Mouse (Mus musculus): ENCODE results near the gene Ss18l1. TPM values are rescaled to one million over a fixed set of nuclear protein-coding genes. Genes with fewer than 3 reads are reported as not detected.

Gene Ss18l1
- polyA plus RNA-seq, 1 experiment from 2014 or later, result 6.5 TPM

DNA sequence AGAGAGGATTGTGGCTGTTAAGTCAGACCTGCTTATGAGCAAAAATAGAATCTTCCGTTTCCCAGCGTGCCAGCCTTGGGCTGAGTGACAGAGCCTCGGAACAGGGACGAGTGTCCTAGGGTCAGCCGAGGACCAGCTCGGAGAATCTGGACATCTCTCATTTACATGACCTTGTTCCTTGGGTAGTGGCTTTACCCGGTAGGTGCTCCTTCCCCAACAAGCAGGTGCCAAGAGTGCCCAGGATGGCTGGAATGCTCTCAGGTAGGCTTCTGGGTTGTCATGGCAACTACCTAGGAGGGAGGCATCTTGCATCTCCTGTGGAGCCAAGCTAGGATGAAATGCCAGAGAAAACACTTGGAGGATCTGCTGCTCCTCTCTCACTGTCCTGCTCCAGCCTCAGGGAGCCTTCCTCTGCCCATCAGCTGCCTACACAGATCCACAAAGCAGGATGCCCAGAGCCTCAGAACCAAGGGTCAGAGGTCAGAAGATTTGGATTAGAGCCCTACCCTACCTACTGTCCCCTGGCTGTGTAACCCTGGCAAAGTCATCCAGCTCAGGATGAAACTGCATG is 22.1 kb upstream of the Ss18l1 start:
- H3K4me3 ChIP-seq, result no peak overlapping the region
- no peak overlapping the region for H3K27ac ChIP-seq
- peaks cover 46% of the 10 kb centered on the region for H3K27me3 ChIP-seq
- H3K4me1 ChIP-seq, result peaks cover 34% of the 10 kb centered on the region
- ATAC-seq (ENCODE audit: low FRiP score, low read depth), result no peak
- WGBS, result 77% methylated on average over 7 of the region's 7 CpGs
- H3K9ac ChIP-seq, result no peak overlapping the region
- H3K36me3 ChIP-seq, result no peaks in the 10 kb centered on the region
- H3K4me2 ChIP-seq (replicated peaks), result no peak overlapping the region
- H3K9me3 ChIP-seq, result no peaks in the 10 kb centered on the region

DNA sequence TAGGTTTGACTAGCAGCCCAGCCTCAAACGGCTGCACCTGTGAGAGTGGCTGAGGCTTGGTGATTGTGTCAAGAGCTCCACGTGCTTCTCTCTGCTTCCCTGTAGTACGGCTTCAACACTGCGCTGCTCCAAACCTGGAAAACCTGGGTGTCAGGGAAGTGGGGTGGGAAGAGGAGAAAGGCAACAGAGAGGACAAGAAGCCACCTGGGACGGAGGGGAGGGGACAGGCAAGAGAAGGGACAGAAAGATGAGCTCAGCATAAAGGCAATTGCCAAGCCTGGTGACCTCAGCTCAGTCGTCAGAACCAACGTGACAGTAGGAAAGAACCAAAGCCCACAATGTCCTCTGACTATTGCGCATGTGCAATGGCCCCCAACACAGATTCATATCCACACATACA is 21.4 kb upstream of the Ss18l1 start:
- H3K9me3 ChIP-seq, result no peaks in the 10 kb centered on the region
- no peak overlapping the region for H3K9ac ChIP-seq
- H3K27me3 ChIP-seq, result peaks cover 46% of the 10 kb centered on the region
- no peak overlapping the region for H3K27ac ChIP-seq
- ATAC-seq (ENCODE audit: low FRiP score, low read depth), result no peak
- H3K4me2 ChIP-seq (replicated peaks), result no peak overlapping the region
- H3K36me3 ChIP-seq, result no peaks in the 10 kb centered on the region
- 73% methylated on average over 8 of the region's 8 CpGs for WGBS
- H3K4me1 ChIP-seq, result peaks cover 36% of the 10 kb centered on the region
- no peak overlapping the region for H3K4me3 ChIP-seq

DNA sequence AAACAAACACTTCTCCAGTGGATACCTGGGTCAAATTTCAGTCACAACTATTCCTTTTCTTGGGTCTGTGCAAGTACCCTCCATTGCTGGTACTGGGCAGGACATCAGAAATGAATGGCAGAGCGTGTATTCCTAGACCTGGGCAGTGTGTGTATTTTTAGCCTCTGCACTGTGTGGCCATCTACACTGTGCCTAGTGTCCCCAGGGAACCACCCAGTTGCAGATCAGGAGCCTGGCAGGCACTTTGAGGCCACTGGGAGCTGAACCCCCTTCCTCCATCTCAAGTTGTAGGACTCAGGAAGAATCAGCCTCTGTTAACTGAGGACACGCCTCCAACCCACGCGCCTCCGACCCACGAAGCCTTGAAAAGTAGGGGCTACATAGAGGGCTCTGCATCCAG is 19.6 kb upstream of the Ss18l1 start:
- Histone ChIP-seq H3K4me1 (peaks cover 41% of the 10 kb centered on the region), H3K27me3 (peaks cover 46% of the 10 kb centered on the region), H3K27ac (no peak overlapping the region), H3K9me3 (no peaks in the 10 kb centered on the region), H3K4me3 (no peak overlapping the region), H3K36me3 (peaks cover 4% of the 10 kb centered on the region), H3K4me2 (replicated peaks) (no peak overlapping the region), H3K9ac (no peak overlapping the region)
- 55% methylated on average over 6 of the region's 6 CpGs for WGBS
- ATAC-seq (ENCODE audit: low FRiP score, low read depth), result no peak

DNA sequence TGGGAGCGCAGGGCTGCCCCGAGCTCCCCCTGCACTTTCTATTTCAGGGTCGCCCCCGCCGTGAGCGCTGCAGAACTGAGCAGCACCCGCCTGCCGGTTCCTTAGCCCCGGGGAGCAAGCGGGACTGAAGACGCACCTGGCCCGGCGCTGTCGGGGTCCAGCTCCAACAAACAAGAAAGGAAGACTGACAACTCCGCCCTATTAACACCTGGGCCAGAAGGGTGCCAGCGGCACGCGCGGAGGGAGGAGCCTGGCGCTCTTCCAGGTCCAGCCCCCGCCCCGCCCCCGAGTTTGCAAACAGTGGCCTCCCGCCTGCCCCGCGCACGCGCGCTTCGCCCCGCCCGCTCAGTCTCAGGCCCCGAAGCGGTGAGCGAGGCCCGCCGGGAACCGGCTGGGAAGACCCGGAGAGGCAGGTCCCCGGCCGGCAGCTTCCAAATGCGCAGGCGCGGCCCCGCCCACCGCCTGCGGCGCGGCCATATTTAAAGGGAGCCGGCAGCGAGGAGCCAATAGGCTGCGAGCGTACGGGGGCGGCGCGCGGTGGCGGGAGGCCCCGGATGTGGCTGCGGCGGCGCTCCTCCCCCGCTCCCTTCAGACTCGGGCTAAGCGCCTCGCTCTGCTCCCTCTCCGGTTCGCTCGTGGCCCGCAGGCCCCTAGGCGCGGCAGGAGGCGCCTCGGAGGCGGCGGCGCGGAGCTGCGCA is 17.8 kb upstream of the Ss18l1 start, which contains the start of gene Lsm14b:
TSS of gene Lsm14b (plus strand) at position 587 of the 698 bp plus-strand sequence.
- H3K4me1 ChIP-seq, result peaks cover 46% of the 10 kb centered on the region

DNA sequence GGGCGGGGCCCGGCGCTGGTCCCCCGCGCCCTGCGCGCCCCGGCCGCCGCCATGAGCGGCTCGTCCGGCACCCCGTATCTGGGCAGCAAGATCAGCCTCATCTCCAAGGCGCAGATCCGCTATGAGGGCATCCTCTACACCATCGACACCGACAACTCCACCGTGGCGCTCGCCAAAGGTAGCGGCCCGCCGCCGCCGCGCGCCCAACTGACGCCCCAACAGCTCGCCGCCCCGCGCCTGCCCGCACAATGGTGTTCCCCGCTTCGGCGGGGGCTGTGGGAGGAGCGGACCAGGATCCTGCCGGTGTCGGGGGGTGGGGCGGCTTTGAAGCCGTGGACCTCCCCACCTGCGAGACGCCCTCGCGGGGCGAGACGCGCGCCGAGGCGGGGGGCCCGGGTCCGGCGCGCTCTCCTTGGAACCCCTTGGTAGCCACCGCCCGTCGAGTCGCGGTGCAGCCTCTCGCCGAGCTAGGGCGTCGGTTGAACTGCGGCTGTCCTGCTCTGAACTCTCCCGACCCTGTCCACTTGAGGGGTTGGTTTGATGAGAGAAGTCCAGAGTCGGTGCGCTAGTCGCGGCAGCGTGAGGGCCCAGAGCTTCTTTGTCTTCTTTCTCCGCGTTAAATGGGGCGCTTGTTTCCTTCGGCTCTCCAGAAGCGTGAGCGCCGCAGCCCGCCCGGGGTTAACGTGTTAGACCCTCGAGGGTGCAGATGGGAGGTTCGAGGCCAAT is 17.0 kb upstream of the Ss18l1 start:
- Histone ChIP-seq H3K27me3 (peaks cover 34% of the 10 kb centered on the region), H3K36me3 (peaks cover 30% of the 10 kb centered on the region), H3K4me1 (peaks cover 46% of the 10 kb centered on the region), H3K4me2 (replicated peaks) (peak overlapping the region; percentile 95), H3K4me3 (peak overlapping the region; percentile 96), H3K9ac (peak overlapping the region; percentile 97), H3K9me3 (no peaks in the 10 kb centered on the region), H3K27ac (peak overlapping the region; percentile 93)
- under 1% methylated on average over 74 of the region's 84 CpGs for WGBS
- ATAC-seq (ENCODE audit: low FRiP score, low read depth), result no peak; the same call in 1 of the 2 replicates

More for the DNA sequence above, 17.8 kb upstream of the Ss18l1 start, which contains the start of gene Lsm14b:
- peak within 1 kb of the TSS; percentile 93 for H3K27ac ChIP-seq
- H3K36me3 ChIP-seq, result peaks cover 22% of the 10 kb centered on the region
- H3K9ac ChIP-seq, result peak within 1 kb of the TSS; percentile 97
- no peaks in the 10 kb centered on the region for H3K9me3 ChIP-seq
- WGBS, result under 1% methylated on average over 70 of the region's 80 CpGs
- H3K4me2 ChIP-seq (replicated peaks), result peak within 1 kb of the TSS; percentile 95
- peak; percentile 94 for ATAC-seq (ENCODE audit: low FRiP score, low read depth)
- H3K27me3 ChIP-seq, result peaks cover 42% of the 10 kb centered on the region
- peak within 1 kb of the TSS; percentile 96 for H3K4me3 ChIP-seq

DNA sequence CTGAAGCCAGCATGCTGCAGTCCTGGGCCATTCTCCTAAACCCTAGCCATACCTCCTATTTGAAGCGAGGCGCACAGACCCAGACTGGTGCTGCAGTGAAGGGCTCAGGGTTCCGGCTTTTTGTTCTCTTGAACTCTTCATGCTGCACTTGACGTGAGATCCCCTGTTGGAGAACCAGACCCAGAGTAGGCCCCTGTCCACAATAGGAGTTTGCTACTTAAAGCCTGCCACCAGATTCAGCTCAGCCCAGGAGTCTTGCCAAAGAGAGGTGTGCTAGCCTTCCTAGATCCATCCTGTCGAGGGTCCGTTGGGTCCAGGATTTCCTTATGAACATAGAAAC is 16.5 kb upstream of the Ss18l1 start:
- peaks cover 29% of the 10 kb centered on the region for H3K27me3 ChIP-seq
- H3K36me3 ChIP-seq, result peaks cover 35% of the 10 kb centered on the region
- peaks cover 46% of the 10 kb centered on the region for H3K4me1 ChIP-seq
- WGBS, result 6% methylated on average over 6 of the region's 6 CpGs
- H3K4me2 ChIP-seq (replicated peaks), result peak overlapping the region; percentile 95
- peak overlapping the region; percentile 96 for H3K4me3 ChIP-seq
- H3K9me3 ChIP-seq, result no peaks in the 10 kb centered on the region
- no peak for ATAC-seq (ENCODE audit: low FRiP score, low read depth)
- H3K27ac ChIP-seq, result no peak overlapping the region; the same call in 1 of the 2 replicates
- H3K9ac ChIP-seq, result peak overlapping the region; percentile 97

DNA sequence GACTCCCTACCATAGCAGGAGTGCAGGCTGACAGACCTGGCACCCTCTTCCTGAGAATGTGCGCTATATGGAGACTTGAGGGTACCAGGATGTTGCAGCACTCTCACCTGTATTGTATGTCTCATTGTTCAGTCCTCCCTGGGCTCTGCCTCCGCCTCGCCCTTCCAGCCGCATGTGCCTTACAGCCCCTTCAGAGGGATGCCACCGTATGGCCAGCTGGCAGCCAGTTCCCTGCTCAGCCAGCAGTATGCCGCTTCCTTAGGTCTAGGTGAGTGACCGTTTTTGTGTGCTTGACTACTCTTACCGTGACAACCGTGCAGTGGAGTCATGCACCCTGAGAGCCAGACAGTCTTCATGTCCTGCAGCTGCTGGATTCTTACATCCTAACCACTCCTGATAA is 14.5 kb upstream of the Ss18l1 start:
- Histone ChIP-seq H3K36me3 (peaks cover 54% of the 10 kb centered on the region), H3K4me2 (replicated peaks) (peak overlapping the region; percentile 95), H3K9ac (peak overlapping the region; percentile 97), H3K9me3 (no peaks in the 10 kb centered on the region), H3K4me1 (peaks cover 45% of the 10 kb centered on the region), H3K27ac (no peak overlapping the region), H3K27me3 (peaks cover 10% of the 10 kb centered on the region), H3K4me3 (peak overlapping the region; percentile 96)
- ATAC-seq (ENCODE audit: low FRiP score, low read depth), result no peak
- 70% methylated on average over 9 of the region's 9 CpGs for WGBS

DNA sequence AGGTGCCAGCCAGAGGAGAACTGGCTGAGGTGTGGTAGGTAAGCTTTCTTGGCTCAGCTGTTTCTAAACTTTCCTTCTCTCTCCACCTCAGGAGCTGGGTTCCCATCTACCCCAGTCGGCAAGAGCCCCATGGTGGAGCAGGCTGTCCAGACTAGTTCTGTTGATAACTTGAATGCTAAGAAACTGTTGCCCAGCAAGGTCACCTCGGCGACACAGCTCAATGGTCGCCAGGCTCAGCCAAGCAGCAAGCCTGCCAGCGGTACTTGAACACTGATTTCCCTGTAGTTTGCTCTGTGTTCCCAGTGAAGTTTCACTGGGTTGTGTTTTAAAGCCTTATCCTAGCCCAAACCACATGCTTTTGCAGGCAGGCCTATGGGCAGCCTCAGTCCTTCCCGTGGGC is 11.0 kb upstream of the Ss18l1 start:
- H3K4me2 ChIP-seq (replicated peaks), result no peak overlapping the region
- H3K27me3 ChIP-seq, result no peaks in the 10 kb centered on the region
- ATAC-seq (ENCODE audit: low FRiP score, low read depth), result no peak
- H3K4me3 ChIP-seq, result no peak overlapping the region
- H3K27ac ChIP-seq, result no peak overlapping the region
- peaks cover 89% of the 10 kb centered on the region for H3K36me3 ChIP-seq
- peaks cover 52% of the 10 kb centered on the region for H3K4me1 ChIP-seq
- H3K9ac ChIP-seq, result no peak overlapping the region
- 95% methylated on average over 6 of the region's 6 CpGs for WGBS
- H3K9me3 ChIP-seq, result no peaks in the 10 kb centered on the region

DNA sequence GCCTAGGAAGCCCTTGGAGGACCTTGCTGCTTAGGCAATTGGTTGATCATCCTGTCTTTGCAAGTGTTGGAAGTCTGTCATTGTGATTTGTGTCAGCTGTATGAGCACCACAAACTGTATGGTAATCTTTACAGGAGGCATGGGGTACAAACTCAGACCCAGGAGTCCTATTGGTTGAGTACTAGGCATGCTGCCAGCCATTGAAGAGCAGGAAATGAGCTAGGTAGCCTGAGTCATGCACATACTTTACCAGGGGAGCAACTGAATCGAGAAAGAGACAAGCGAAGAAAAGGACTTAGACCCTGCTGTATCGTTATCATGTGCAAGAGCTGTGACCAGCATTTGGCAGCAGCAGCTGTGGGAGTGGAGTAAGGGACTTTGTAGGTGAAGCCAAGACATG is 9.4 kb upstream of the Ss18l1 start:
- Histone ChIP-seq H3K27me3 (no peaks in the 10 kb centered on the region), H3K36me3 (peaks cover 100% of the 10 kb centered on the region)
- WGBS, result 69% methylated on average over 3 of the region's 3 CpGs

DNA sequence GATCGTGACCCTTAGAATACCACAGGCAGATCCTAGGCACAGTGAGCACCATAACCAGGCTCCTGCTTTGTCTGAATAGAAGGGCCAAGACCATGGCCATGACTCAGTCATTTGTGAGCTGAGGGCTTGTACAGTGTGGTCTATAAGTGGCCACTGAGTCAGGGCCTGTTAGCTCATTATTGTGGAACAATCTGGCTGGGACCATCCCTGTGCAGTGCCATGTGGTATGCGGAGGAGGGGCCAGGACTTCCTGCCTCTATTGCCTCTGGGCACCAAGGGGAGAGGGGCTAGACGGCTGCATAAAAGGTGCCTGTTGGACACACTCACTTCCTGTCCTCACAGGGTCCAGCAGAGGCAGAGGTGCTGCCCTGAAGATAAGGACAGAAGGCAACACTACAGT is 8.4 kb upstream of the Ss18l1 start:
- no peaks in the 10 kb centered on the region for H3K9me3 ChIP-seq
- WGBS, result 43% methylated on average over 3 of the region's 3 CpGs
- H3K27ac ChIP-seq, result peak overlapping the region; percentile 34; the same call in 1 of the 2 replicates
- H3K4me1 ChIP-seq, result peaks cover 25% of the 10 kb centered on the region
- H3K9ac ChIP-seq, result no peak overlapping the region
- ATAC-seq (ENCODE audit: low FRiP score, low read depth), result no peak; the same call in 1 of the 2 replicates
- H3K4me3 ChIP-seq, result no peak overlapping the region
- peaks cover 100% of the 10 kb centered on the region for H3K36me3 ChIP-seq
- H3K4me2 ChIP-seq (replicated peaks), result no peak overlapping the region
- no peaks in the 10 kb centered on the region for H3K27me3 ChIP-seq

More for the DNA sequence above, 9.4 kb upstream of the Ss18l1 start:
- Histone ChIP-seq H3K4me1 (peaks cover 35% of the 10 kb centered on the region), H3K9ac (peak overlapping the region; percentile 43; the same call in 1 of the 2 replicates), H3K4me3 (no peak overlapping the region), H3K4me2 (replicated peaks) (no peak overlapping the region), H3K27ac (no peak overlapping the region), H3K9me3 (no peaks in the 10 kb centered on the region)
- ATAC-seq (ENCODE audit: low FRiP score, low read depth), result no peak

DNA sequence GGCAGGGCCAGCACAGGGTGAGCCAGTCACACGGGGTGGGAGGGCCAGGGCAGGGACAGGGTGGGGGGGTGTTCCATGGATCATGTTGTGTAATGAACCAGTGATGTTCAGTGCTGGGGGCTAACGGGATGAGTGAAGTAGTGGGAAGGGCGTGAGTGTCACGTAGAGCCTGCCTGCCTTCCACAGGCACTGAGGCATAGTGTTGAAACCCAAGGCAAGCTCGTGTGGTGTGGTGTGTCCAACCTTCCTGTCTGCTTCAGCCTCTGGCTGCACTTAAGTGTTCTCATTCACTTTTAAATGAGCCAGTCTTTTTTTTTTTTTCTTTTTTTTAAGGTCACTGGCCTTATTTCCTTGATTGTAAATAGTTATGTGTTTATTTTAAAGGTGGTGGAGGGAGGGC is 7.6 kb upstream of the Ss18l1 start:
- ATAC-seq (ENCODE audit: low FRiP score, low read depth), result 0 out of 2 replicates have a peak, but pooled peaks have one; percentile 9
- Histone ChIP-seq H3K4me1 (peaks cover 20% of the 10 kb centered on the region), H3K27ac (no peak overlapping the region; the same call in 1 of the 2 replicates), H3K4me3 (no peak overlapping the region), H3K9me3 (no peaks in the 10 kb centered on the region), H3K9ac (no peak overlapping the region), H3K27me3 (no peaks in the 10 kb centered on the region), H3K4me2 (replicated peaks) (no peak overlapping the region), H3K36me3 (peaks cover 100% of the 10 kb centered on the region)
- WGBS, result 36% methylated on average over 5 of the region's 5 CpGs

DNA sequence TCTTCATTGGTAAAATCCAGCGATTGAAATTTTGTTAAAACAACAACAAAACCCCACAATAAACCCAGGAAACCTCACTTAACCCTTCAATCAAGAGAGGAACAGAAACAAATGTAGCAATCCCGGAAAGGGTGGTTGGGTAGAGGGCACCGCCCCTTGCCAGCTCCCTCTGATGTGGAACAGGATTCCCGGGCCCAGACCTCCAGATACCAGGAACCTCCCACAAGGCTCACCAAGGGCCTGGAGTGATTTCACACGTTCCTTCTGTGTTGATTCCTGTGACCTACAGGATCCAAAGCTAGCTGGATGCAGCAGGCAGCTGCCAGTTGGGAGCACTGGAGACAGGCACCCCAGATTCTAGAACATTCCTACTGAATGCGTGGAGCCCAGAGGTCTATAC is 1.9 kb upstream of the Ss18l1 start:
- no peaks in the 10 kb centered on the region for H3K27me3 ChIP-seq
- no peaks in the 10 kb centered on the region for H3K9me3 ChIP-seq
- H3K36me3 ChIP-seq, result peaks cover 43% of the 10 kb centered on the region
- H3K4me1 ChIP-seq, result peaks cover 35% of the 10 kb centered on the region
- peak overlapping the region; percentile 97 for H3K4me3 ChIP-seq
- H3K9ac ChIP-seq, result peak overlapping the region; percentile 95
- H3K27ac ChIP-seq, result no peak overlapping the region
- no peak for ATAC-seq (ENCODE audit: low FRiP score, low read depth)
- peak overlapping the region; percentile 87 for H3K4me2 ChIP-seq (replicated peaks)
- WGBS, result 40% methylated on average over 6 of the region's 6 CpGs
